Mouse (Mus musculus) MEL (cell line): ENCODE measurements around the gene Rcl1. TPM values are rescaled to one million over a fixed set of nuclear protein-coding genes. Genes with fewer than 3 reads are reported as not detected.
A peak's percentile ranks its signal among the peaks of the same experiment; 100 is the strongest.

Experiments used
- DNase-seq: peaks from one replicate; pipeline ENCODE4 v3.0.0; 2011; ENCODE audit warnings: low read depth, low spot score
- H3K27ac ChIP-seq: 2 replicates; pipeline ENCODE4 v1.5.1; 2012; ENCODE audit warnings: low read depth, mild to moderate bottlenecking, control low read depth, low read length, moderate library complexity; ENCODE audit not compliant: control insufficient read depth
- H3K27me3 ChIP-seq, 2 experiments: fragments of 150-350 bp in 1 of 2; sonication (generic) in 1 of 2; 2 replicates each; pipeline ENCODE4 v1.6.1; 2012; ENCODE audit warnings: low read length in 2 of 2, mild to moderate bottlenecking in 2 of 2, improper control_type of control experiment in 1 of 2, moderate library complexity in 1 of 2; ENCODE audit not compliant: insufficient read depth in 2 of 2, control insufficient read depth in 1 of 2
- H3K36me3 ChIP-seq, 2 experiments: 2 replicates each; pipeline ENCODE4 v1.6.1; 2012 to 2014; ENCODE audit warnings: low read length in 2 of 2, improper control_type of control experiment in 1 of 2, inconsistent platforms in 1 of 2, mild to moderate bottlenecking in 1 of 2; ENCODE audit not compliant: insufficient read depth in 2 of 2, control insufficient read depth in 1 of 2
- H3K4me1 ChIP-seq, 2 experiments: fragments of 150-350 bp in 1 of 2; sonication (generic) in 1 of 2; 2 replicates each; pipeline ENCODE4 v1.6.1; 2012; ENCODE audit warnings: low read length in 2 of 2, improper control_type of control experiment in 1 of 2, mild to moderate bottlenecking in 1 of 2; ENCODE audit not compliant: insufficient read depth in 2 of 2, control insufficient read depth in 1 of 2
- H3K4me3 ChIP-seq, 2 experiments: fragments of 150-350 bp in 1 of 2; sonication (generic) in 1 of 2; 2 replicates each; pipeline ENCODE4 v1.5.1; 2012; ENCODE audit warnings: low read depth in 2 of 2, low read length in 2 of 2, mild to moderate bottlenecking in 2 of 2, moderate library complexity in 2 of 2, control low read depth in 1 of 2, improper control_type of control experiment in 1 of 2; ENCODE audit not compliant: control insufficient read depth in 1 of 2, insufficient read depth in 1 of 2
- H3K79me2 ChIP-seq: 2 replicates; pipeline ENCODE4 v1.6.1; 2012; ENCODE audit warnings: mild to moderate bottlenecking, low read length, moderate library complexity; ENCODE audit not compliant: control insufficient read depth, poor library complexity, insufficient read depth
- H3K9ac ChIP-seq: 2 replicates; pipeline ENCODE4 v1.6.1; 2012; ENCODE audit warnings: low read depth, mild to moderate bottlenecking, control low read depth, low read length, moderate library complexity; ENCODE audit not compliant: control insufficient read depth, poor library complexity, severe bottlenecking
- H3K9me3 ChIP-seq: fragments of 150-350 bp; sonication (generic); replicated peaks from 2 replicates; pipeline ENCODE4 v1.6.1; 2012; ENCODE audit warnings: mild to moderate bottlenecking, low read length, improper control_type of control experiment, moderate library complexity; ENCODE audit not compliant: insufficient read depth
- BHLHE40 ChIP-seq: IDR thresholded peaks from 2 replicates; pipeline ENCODE4 v1.6.1; 2012; ENCODE audit warnings: low read depth, mild to moderate bottlenecking, inconsistent platforms, low read length, improper control_type of control experiment, borderline replicate concordance
- CHD1 ChIP-seq: IDR thresholded peaks from 2 replicates; pipeline ENCODE4 v1.6.1; 2012; ENCODE audit warnings: low read depth, mild to moderate bottlenecking, inconsistent platforms, low read length, improper control_type of control experiment
- CHD2 ChIP-seq: IDR thresholded peaks from 2 replicates; pipeline ENCODE4 v1.6.1; 2011; ENCODE audit warnings: low read length, improper control_type of control experiment
- CTCF ChIP-seq, 3 experiments: IDR thresholded peaks in 2 of 3; conservative IDR thresholded peaks in 1 of 3; 2 replicates each; pipeline ENCODE4 v1.5.1; 2011 to 2012; ENCODE audit warnings: low read length in 3 of 3, low read depth in 2 of 3, mild to moderate bottlenecking in 2 of 3, improper control_type of control experiment in 1 of 3, inconsistent platforms in 1 of 3, mixed read lengths in 1 of 3, moderate library complexity in 1 of 3; ENCODE audit not compliant: control insufficient read depth in 1 of 3, insufficient read depth in 1 of 3, poor library complexity in 1 of 3, severe bottlenecking in 1 of 3
- E2F4 ChIP-seq: IDR thresholded peaks from 2 replicates; pipeline ENCODE4 v1.6.1; 2011; ENCODE audit warnings: low read depth, low read length, improper control_type of control experiment, borderline replicate concordance
- ELF1 ChIP-seq: IDR thresholded peaks from 2 replicates; pipeline ENCODE4 v1.6.1; 2014; ENCODE audit warnings: low read depth, mild to moderate bottlenecking, inconsistent platforms, low read length, improper control_type of control experiment, moderate library complexity
- EP300 ChIP-seq, 2 experiments: IDR thresholded peaks; 2 replicates each; pipeline ENCODE4 v1.6.1; 2011; ENCODE audit warnings: improper control_type of control experiment in 2 of 2, low read length in 2 of 2, low read depth in 1 of 2, mild to moderate bottlenecking in 1 of 2
- ETS1 ChIP-seq: IDR thresholded peaks from 2 replicates; pipeline ENCODE4 v1.6.1; 2012; ENCODE audit warnings: low read depth, mild to moderate bottlenecking, inconsistent platforms, low read length, improper control_type of control experiment, moderate library complexity
- GABPA ChIP-seq: IDR thresholded peaks from 2 replicates; pipeline ENCODE4 v1.6.1; 2012; ENCODE audit warnings: low read depth, mild to moderate bottlenecking, inconsistent platforms, low read length, improper control_type of control experiment, moderate library complexity
- GATA1 ChIP-seq: IDR thresholded peaks from 2 replicates; pipeline ENCODE4 v1.6.1; 2011; ENCODE audit warnings: low read depth, low read length, improper control_type of control experiment
- JUND ChIP-seq: IDR thresholded peaks from 2 replicates; pipeline ENCODE4 v1.6.1; 2011; ENCODE audit warnings: low read depth, mild to moderate bottlenecking, improper control_type of control experiment, low read length
- KAT2A ChIP-seq: conservative IDR thresholded peaks from 2 replicates; pipeline ENCODE4 v1.6.1; 2012; ENCODE audit warnings: low read depth, low read length, improper control_type of control experiment, inconsistent platforms
- MAFK ChIP-seq: IDR thresholded peaks from 2 replicates; pipeline ENCODE4 v1.6.1; 2011; ENCODE audit warnings: low read depth, mild to moderate bottlenecking, low read length, improper control_type of control experiment, borderline replicate concordance
- MAX ChIP-seq: IDR thresholded peaks from 2 replicates; pipeline ENCODE4 v1.6.1; 2011; ENCODE audit warnings: low read length, improper control_type of control experiment
- MAZ ChIP-seq: IDR thresholded peaks from 2 replicates; pipeline ENCODE4 v1.6.1; 2012; ENCODE audit warnings: low read depth, mild to moderate bottlenecking, inconsistent platforms, low read length, improper control_type of control experiment
- MEF2A ChIP-seq: IDR thresholded peaks from 2 replicates; pipeline ENCODE4 v1.6.1; 2014; ENCODE audit warnings: low read depth, mild to moderate bottlenecking, inconsistent platforms, low read length, improper control_type of control experiment; ENCODE audit not compliant: poor library complexity, insufficient replicate concordance, severe bottlenecking; ENCODE audit errors: extremely low read depth
- MXI1 ChIP-seq: IDR thresholded peaks from 2 replicates; pipeline ENCODE4 v1.6.1; 2011; ENCODE audit warnings: mild to moderate bottlenecking, low read depth, low read length, improper control_type of control experiment
- MYB ChIP-seq: IDR thresholded peaks from 2 replicates; pipeline ENCODE4 v1.6.1; 2011; ENCODE audit warnings: mild to moderate bottlenecking, low read depth, low read length, improper control_type of control experiment
- MYC ChIP-seq: IDR thresholded peaks from 2 replicates; pipeline ENCODE4 v1.6.1; 2011; ENCODE audit warnings: low read depth, mild to moderate bottlenecking, low read length, improper control_type of control experiment, moderate library complexity
- NELFE ChIP-seq: IDR thresholded peaks from 2 replicates; pipeline ENCODE4 v1.6.1; 2011; ENCODE audit warnings: low read depth, low read length, improper control_type of control experiment
- NRF1 ChIP-seq: IDR thresholded peaks from 2 replicates; pipeline ENCODE4 v1.6.1; 2014; ENCODE audit warnings: low read depth, mild to moderate bottlenecking, inconsistent platforms, low read length, improper control_type of control experiment, moderate library complexity; ENCODE audit not compliant: poor library complexity, insufficient read depth, severe bottlenecking
- POLR2A ChIP-seq, 2 experiments: IDR thresholded peaks; 2 replicates each; pipeline ENCODE4 v1.6.1; 2011 to 2012; ENCODE audit warnings: low read length in 2 of 2, mild to moderate bottlenecking in 2 of 2, control low read depth in 1 of 2, improper control_type of control experiment in 1 of 2, low read depth in 1 of 2, moderate library complexity in 1 of 2; ENCODE audit not compliant: control insufficient read depth in 1 of 2, insufficient read depth in 1 of 2, poor library complexity in 1 of 2
- POLR2AphosphoS2 ChIP-seq: IDR thresholded peaks from 2 replicates; pipeline ENCODE4 v1.6.1; 2011; ENCODE audit warnings: low read length, improper control_type of control experiment
- POLR2AphosphoS5 ChIP-seq: IDR thresholded peaks from 2 replicates; pipeline ENCODE4 v1.6.1; 2012; ENCODE audit warnings: low read depth, borderline replicate concordance, mild to moderate bottlenecking, inconsistent platforms, low read length, moderate library complexity, mixed read lengths
- RAD21 ChIP-seq: IDR thresholded peaks from 2 replicates; pipeline ENCODE4 v1.6.1; 2011; ENCODE audit warnings: mild to moderate bottlenecking, low read depth, low read length, improper control_type of control experiment
- RCOR1 ChIP-seq: IDR thresholded peaks from 2 replicates; pipeline ENCODE4 v1.6.1; 2012; ENCODE audit warnings: low read depth, mild to moderate bottlenecking, inconsistent platforms, low read length, improper control_type of control experiment
- SIN3A ChIP-seq: IDR thresholded peaks from 2 replicates; pipeline ENCODE4 v1.6.1; 2012; ENCODE audit warnings: low read length, improper control_type of control experiment, inconsistent platforms
- SMC3 ChIP-seq: IDR thresholded peaks from 2 replicates; pipeline ENCODE4 v1.6.1; 2011; ENCODE audit warnings: low read depth, low read length, improper control_type of control experiment
- TAL1 ChIP-seq: IDR thresholded peaks from 2 replicates; pipeline ENCODE4 v1.6.1; 2012; ENCODE audit warnings: mild to moderate bottlenecking, inconsistent platforms, low read length, moderate library complexity, mixed read lengths
- TBP ChIP-seq: IDR thresholded peaks from 2 replicates; pipeline ENCODE4 v1.8.0; 2011; ENCODE audit warnings: low read depth, low read length, improper control_type of control experiment
- TCF12 ChIP-seq: IDR thresholded peaks from 2 replicates; pipeline ENCODE4 v1.6.1; 2014; ENCODE audit warnings: low read depth, mild to moderate bottlenecking, inconsistent platforms, low read length, improper control_type of control experiment, moderate library complexity
- USF1 ChIP-seq: IDR thresholded peaks from 2 replicates; pipeline ENCODE4 v1.6.1; 2014; ENCODE audit warnings: low read depth, mild to moderate bottlenecking, inconsistent platforms, low read length, improper control_type of control experiment, moderate library complexity
- USF2 ChIP-seq, 2 experiments: IDR thresholded peaks; 2 replicates each; pipeline ENCODE4 v1.6.1; 2011 to 2012; ENCODE audit warnings: improper control_type of control experiment in 2 of 2, low read length in 2 of 2, borderline replicate concordance in 1 of 2, inconsistent platforms in 1 of 2, low read depth in 1 of 2, mild to moderate bottlenecking in 1 of 2; ENCODE audit not compliant: insufficient read depth in 1 of 2
- ZC3H11A ChIP-seq: IDR thresholded peaks from 2 replicates; pipeline ENCODE4 v1.6.1; 2012; ENCODE audit warnings: low read depth, mild to moderate bottlenecking, inconsistent platforms, low read length, improper control_type of control experiment
- ZMIZ1 ChIP-seq: IDR thresholded peaks from 2 replicates; pipeline ENCODE4 v1.6.1; 2012; ENCODE audit warnings: low read depth, mild to moderate bottlenecking, inconsistent platforms, low read length, improper control_type of control experiment, moderate library complexity
- ZNF384 ChIP-seq: IDR thresholded peaks from 2 replicates; pipeline ENCODE4 v1.6.1; 2012; ENCODE audit warnings: low read depth, mild to moderate bottlenecking, inconsistent platforms, low read length, improper control_type of control experiment
- polyA plus RNA-seq, 2 experiments: library from polyadenylated mRNA; stranded (reverse) in 1 of 2; unstranded in 1 of 2; fragments of >175 nt in 1 of 2; fragments of >200 nt in 1 of 2; gene quantifications; 2 replicates each; pipeline versions ENCODE4 v1.2.1 to v1.2.4; 2012; ENCODE audit warnings: low replicate concordance in 2 of 2, low read depth in 1 of 2; ENCODE audit not compliant: insufficient read length in 2 of 2, insufficient read depth in 1 of 2, missing spikeins in 1 of 2
- total RNA-seq: library from RNA; depleted of rRNA; stranded (reverse); fragments of 300-350 nt; gene quantifications from 2 replicates; pipeline ENCODE4 v1.2.3, GENCODE M21; 2012; rRNA removed

Rcl1 gene
- 75.1 and 86.4 TPM in 2 replicates for total RNA-seq
- 100 to 1,000 TPM in 1 of 2 experiments, not detected in 1; 122 TPM for polyA plus RNA-seq

DNA sequence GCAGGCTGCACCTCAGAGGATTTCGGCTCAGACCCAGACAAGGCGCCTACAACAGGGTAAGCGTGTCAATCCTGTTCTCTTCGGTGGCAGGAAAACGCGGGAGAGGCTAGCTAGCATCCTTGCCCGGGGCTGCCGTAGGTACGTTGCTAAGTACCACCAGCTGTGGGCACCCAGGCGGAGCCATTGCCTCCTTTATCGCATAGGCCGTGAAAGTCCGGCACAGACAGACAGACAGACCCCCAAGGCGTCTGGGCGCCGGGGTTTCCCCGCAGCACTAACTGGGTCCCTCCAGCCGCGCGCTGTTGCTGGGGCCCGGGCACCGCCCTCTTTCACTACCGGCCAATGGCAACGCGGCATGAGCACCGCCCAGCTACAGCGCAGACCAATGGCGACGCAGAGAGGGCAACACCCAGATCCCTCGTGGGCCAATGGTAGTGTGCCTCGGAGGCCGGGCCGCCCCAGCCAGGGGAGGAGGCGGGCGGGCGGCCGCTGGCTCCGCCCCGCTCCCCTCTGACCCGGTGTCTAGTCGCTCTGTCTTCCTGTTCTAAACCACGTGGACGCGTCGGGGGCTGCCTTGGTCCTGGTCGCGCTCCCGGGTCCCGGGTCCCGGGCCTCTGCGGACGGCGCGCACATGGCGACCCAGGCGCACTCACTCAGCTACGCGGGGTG, at the start of gene Rcl1:
Rcl1 (plus strand) TSS at position 502 of the 669 bp plus-strand sequence.
- peak; percentile 98 for DNase-seq
- peak within 1 kb of the TSS; percentile 34 for H3K27ac ChIP-seq
- peak within 1 kb of the TSS; percentile 85 to 86 for H3K4me3 ChIP-seq
- H3K9me3 ChIP-seq, result no peaks in the 10 kb centered on the region
- peak within 1 kb of the TSS; percentile 86 for H3K9ac ChIP-seq
- peaks cover 0 to 9% of the 10 kb centered on the region in 2 experiments; a peak in 2 of 4 replicates for H3K4me1 ChIP-seq
- H3K36me3 ChIP-seq, result peaks cover 0 to 10% of the 10 kb centered on the region in 2 experiments; a peak in 2 of 4 replicates
- peaks cover 40% of the 10 kb centered on the region for H3K79me2 ChIP-seq
- no peaks in the 10 kb centered on the region for H3K27me3 ChIP-seq
- TF ChIP-seq SIN3A, result peak; percentile 97
- TF ChIP-seq MYB, result no peak
- TF ChIP-seq MAZ, result 0 out of 2 replicates have a peak, but pooled peaks have one; percentile 41
- TF ChIP-seq GABPA, result no peak
- no peak for TF ChIP-seq NRF1
- no peak for TF ChIP-seq RCOR1
- no peak for TF ChIP-seq GATA1
- peak; percentile 58; the same call in 1 of the 2 replicates for TF ChIP-seq TCF12
- TF ChIP-seq MXI1, result peak; percentile 100
- TF ChIP-seq RAD21, result no peak
- no peak for TF ChIP-seq ZC3H11A
- TF ChIP-seq KAT2A, result peak; percentile 48; the same call in 1 of the 2 replicates
- no peak for TF ChIP-seq MAFK
- TF ChIP-seq POLR2AphosphoS2, result peak; percentile 88
- TF ChIP-seq TBP, result peak; percentile 46
- no peak for TF ChIP-seq USF2 (IDR thresholded peaks at IDR 0.05; ENCODE audit: borderline replicate concordance in 1 of 2, insufficient read depth in 1 of 2, low read depth in 1 of 2, low read length in 2 of 2)
- TF ChIP-seq USF1, result peak; percentile 81
- TF ChIP-seq E2F4, result no peak
- peak; percentile 67 for TF ChIP-seq ELF1
- no peak for TF ChIP-seq ZNF384
- TF ChIP-seq EP300 (IDR thresholded peaks at IDR 0.05; ENCODE audit: low read depth in 1 of 2, low read length in 2 of 2), result no peak
- TF ChIP-seq BHLHE40, result no peak
- no peak for TF ChIP-seq CTCF (IDR thresholded peaks at IDR 0.05 in 2 of 3, conservative IDR thresholded peaks at IDR 0.05 in 1 of 3; ENCODE audit: control insufficient read depth in 1 of 3, insufficient read depth in 1 of 3, low read depth in 2 of 3, low read length in 3 of 3, poor library complexity in 1 of 3, severe bottlenecking in 1 of 3)
- peak; percentile 99 for TF ChIP-seq NELFE
- TF ChIP-seq ETS1, result peak; percentile 31; the same call in 1 of the 2 replicates
- TF ChIP-seq MYC, result peak; percentile 76; the same call in 1 of the 2 replicates
- no peak for TF ChIP-seq TAL1
- TF ChIP-seq POLR2AphosphoS5, result no peak
- TF ChIP-seq SMC3, result no peak
- no peak for TF ChIP-seq CHD1
- peak; percentile 96 for TF ChIP-seq ZMIZ1
- TF ChIP-seq CHD2, result peak; percentile 71
- peak; percentile 93 for TF ChIP-seq MAX
- no peak for TF ChIP-seq JUND
- peak; percentile 99 to 100 for TF ChIP-seq POLR2A (IDR thresholded peaks at IDR 0.05; ENCODE audit: control insufficient read depth in 1 of 2, insufficient read depth in 1 of 2, low read depth in 1 of 2, low read length in 2 of 2, poor library complexity in 1 of 2)
- TF ChIP-seq MEF2A, result no peak
